Mouse (Mus musculus): ENCODE results near the gene Ttk.

DNA sequence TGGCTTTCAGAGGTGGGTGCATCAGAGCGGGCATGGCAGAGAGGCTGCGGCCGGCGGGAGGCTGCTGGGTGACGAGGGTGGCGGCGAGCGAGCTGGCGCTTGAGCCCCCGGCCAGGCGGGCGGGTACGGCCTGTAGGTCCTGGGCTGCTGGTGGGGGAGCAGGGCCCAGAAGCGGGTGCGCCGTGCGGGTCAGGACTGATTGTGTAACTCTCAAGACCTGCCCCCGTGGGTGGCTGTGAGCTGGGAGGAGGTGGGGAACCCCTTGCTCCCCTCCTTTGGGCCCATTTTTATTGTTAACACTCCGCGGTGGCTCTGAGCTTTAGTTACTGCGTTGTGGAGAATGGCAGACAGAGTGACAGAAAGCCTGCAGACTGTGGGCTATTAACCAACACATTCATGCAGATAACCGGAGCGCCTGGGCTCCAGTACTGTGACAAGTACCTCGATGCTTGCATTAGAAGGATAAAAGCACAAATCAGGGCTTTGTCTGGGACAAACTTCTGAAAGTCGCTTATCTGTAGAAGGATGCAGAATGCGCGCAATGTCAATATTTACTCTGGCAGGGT, 342 bp downstream of the Ttk start:
- no peak for TF ChIP-seq CTCF (IDR thresholded peaks at IDR 0.05; ENCODE audit: borderline replicate concordance, insufficient read depth, low read depth, low read length)
- no peak for TF ChIP-seq POLR2A (IDR thresholded peaks at IDR 0.05; ENCODE audit: borderline replicate concordance, insufficient read depth, low read length)
